ENCODE assay signal across 21 mouse cellular contexts in genomic region chr13:91938826-91939225, GRCm38 (mm10).
DNase-seq lines count a peak whose midpoint lies in the region; ATAC-seq and TF ChIP-seq lines count a peak whose summit lies in the region.
"Had no signal": no experiment of that assay in that cellular context is flagged by ENCODE, and none has a peak within 500 bp of the region (broad histone marks: within the 10 kb centered on the region; RNA-seq: fewer than 3 reads in every experiment).

No protein-coding gene starts in this region.

- ATAC-seq in midbrain, embryonic 16.5 days, result peak; percentile 63; the same call in 1 of the 2 replicates
- ATAC-seq in midbrain, postnatal 0 days (ENCODE audit: low FRiP score), result no peak; the same call in 1 of the 2 replicates
- no peak for ATAC-seq in CD4-positive, CD25-positive, alpha-beta regulatory T cell, adult 4 months
- ATAC-seq in neural tube, embryonic 15.5 days (ENCODE audit: low FRiP score), result no peak
- ATAC-seq: forebrain, embryonic 13.5 days; forebrain, postnatal 0 days; hindbrain, embryonic 16.5 days had no signal

- no peak overlapping the region for H3K4me2 ChIP-seq in midbrain, embryonic 16.5 days (ENCODE audit: low read length)
- no peak overlapping the region for H3K4me2 ChIP-seq in midbrain, postnatal 0 days (ENCODE audit: low read depth, low read length, poor library complexity, severe bottlenecking)
- no peak overlapping the region for H3K4me2 ChIP-seq in neural tube, embryonic 15.5 days
- H3K4me2 ChIP-seq: embryonic facial prominence, embryonic 13.5 days; forebrain, embryonic 13.5 days; hindbrain, embryonic 12.5 days had no signal

- H3K4me1 ChIP-seq in midbrain, embryonic 16.5 days (ENCODE audit: control insufficient read depth, insufficient read depth, low read length), result no peaks in the 10 kb centered on the region
- no peaks in the 10 kb centered on the region for H3K4me1 ChIP-seq in midbrain, postnatal 0 days (ENCODE audit: insufficient read depth, low read length)
- no peaks in the 10 kb centered on the region for H3K4me1 ChIP-seq in neural tube, embryonic 15.5 days
- H3K4me1 ChIP-seq: forebrain, embryonic 13.5 days; heart, embryonic 10.5 days; hindbrain, embryonic 12.5 days had no signal

- H3K27ac ChIP-seq in midbrain, embryonic 16.5 days (ENCODE audit: low read length), result no peak overlapping the region
- no peak overlapping the region for H3K27ac ChIP-seq in midbrain, postnatal 0 days (ENCODE audit: low read depth, low read length)
- no peak overlapping the region for H3K27ac ChIP-seq in neural tube, embryonic 15.5 days (replicated peaks)
- H3K27ac ChIP-seq: embryonic facial prominence, embryonic 13.5 days; forebrain, embryonic 13.5 days; gastrocnemius, adult 2 months; heart, embryonic 10.5 days; hindbrain, embryonic 12.5 days had no signal

- H3K36me3 ChIP-seq in midbrain, embryonic 16.5 days (ENCODE audit: control insufficient read depth, insufficient read depth, low read length), result no peaks in the 10 kb centered on the region
- no peaks in the 10 kb centered on the region for H3K36me3 ChIP-seq in midbrain, postnatal 0 days (ENCODE audit: insufficient read depth, low read length)
- no peaks in the 10 kb centered on the region for H3K36me3 ChIP-seq in neural tube, embryonic 15.5 days
- H3K36me3 ChIP-seq: embryonic facial prominence, embryonic 13.5 days; heart, embryonic 10.5 days; hindbrain, embryonic 12.5 days had no signal

- WGBS in midbrain, embryonic 16.5 days, result 41% methylated on average over 1 of the region's 1 CpGs
- 48% methylated on average over 1 of the region's 1 CpGs for WGBS in midbrain, postnatal 0 days
- 73% methylated on average over 1 of the region's 1 CpGs for WGBS in neural tube, embryonic 15.5 days

- DNase-seq in heart, adult 11 months, result peak; percentile 54
- no peak for DNase-seq in heart, adult 9 months (ENCODE audit: low spot score in 2 of 2)
- no peak for DNase-seq in midbrain, postnatal 0 days (ENCODE audit: low spot score)
- DNase-seq in hindlimb bud, embryonic 11.5 days (ENCODE audit: extremely low spot score, low read depth, low spot score), result peak; percentile 16
- DNase-seq: adrenal gland, postnatal 14 days; cerebellum, adult 2 months; cerebellum, postnatal 10 days; embryo, embryonic 11 days; forebrain, postnatal 0 days; gastrocnemius, adult 2 months; gastrocnemius, postnatal 25 days; heart, postnatal 10 days; heart, postnatal 4 days had no signal

- no peak for TF ChIP-seq CTCF in midbrain, postnatal 0 days (IDR thresholded peaks at IDR 0.05)

- no peaks in the 10 kb centered on the region for H3K9me3 ChIP-seq in midbrain, embryonic 16.5 days (replicated peaks; ENCODE audit: control insufficient read depth, low read length, poor library complexity, severe bottlenecking)
- H3K9me3 ChIP-seq in midbrain, postnatal 0 days (ENCODE audit: low read length), result no peaks in the 10 kb centered on the region
- H3K9me3 ChIP-seq in neural tube, embryonic 15.5 days (replicated peaks), result no peaks in the 10 kb centered on the region
- H3K9me3 ChIP-seq: embryonic facial prominence, embryonic 13.5 days; forebrain, embryonic 13.5 days; heart, embryonic 10.5 days; hindbrain, embryonic 12.5 days had no signal

- no peak overlapping the region for H3K9ac ChIP-seq in midbrain, embryonic 16.5 days (ENCODE audit: low read depth, low read length)
- no peak overlapping the region for H3K9ac ChIP-seq in midbrain, postnatal 0 days (replicated peaks; ENCODE audit: low read length, poor library complexity, severe bottlenecking)
- H3K9ac ChIP-seq in neural tube, embryonic 15.5 days (replicated peaks), result no peak overlapping the region
- H3K9ac ChIP-seq: embryonic facial prominence, embryonic 13.5 days; forebrain, embryonic 13.5 days; forebrain, postnatal 0 days; hindbrain, embryonic 12.5 days had no signal

- H3K27me3 ChIP-seq in midbrain, embryonic 16.5 days (ENCODE audit: control insufficient read depth, insufficient read depth, low read depth, low read length), result no peaks in the 10 kb centered on the region
- no peaks in the 10 kb centered on the region for H3K27me3 ChIP-seq in midbrain, postnatal 0 days (ENCODE audit: insufficient read depth, low read length)
- H3K27me3 ChIP-seq in neural tube, embryonic 15.5 days (replicated peaks), result no peaks in the 10 kb centered on the region
- H3K27me3 ChIP-seq: embryonic facial prominence, embryonic 13.5 days; forebrain, embryonic 13.5 days; hindbrain, embryonic 12.5 days had no signal

- H3K4me3 ChIP-seq in midbrain, embryonic 16.5 days (ENCODE audit: low read depth, low read length), result no peak overlapping the region
- no peak overlapping the region for H3K4me3 ChIP-seq in midbrain, postnatal 0 days (ENCODE audit: low read depth, low read length)
- H3K4me3 ChIP-seq in neural tube, embryonic 15.5 days (replicated peaks), result no peak overlapping the region
- H3K4me3 ChIP-seq: embryonic facial prominence, embryonic 13.5 days; forebrain, embryonic 13.5 days; gastrocnemius, adult 2 months; heart, embryonic 10.5 days; hindbrain, embryonic 12.5 days had no signal

Comparison
In these comparisons a context has a peak if more than half of its experiments do, and no peak if none do; other contexts are left out.
1. DNase-seq: peak in heart, adult 11 months (single experiment) and hindlimb bud, embryonic 11.5 days (single experiment); none in heart, adult 9 months (0 of 2) and midbrain, postnatal 0 days (single experiment).